Mouse (Mus musculus) gonadal fat pad, adult 2 months (tissue): ENCODE data around the gene Mpp2. TPM values are rescaled to one million over a fixed set of nuclear protein-coding genes. Genes with fewer than 3 reads are reported as not detected.

ENCODE experiments used
- DNase-seq: peaks from one replicate; pipeline ENCODE4 v3.0.0-alpha.2; 2012; ENCODE audit warnings: low read depth
- polyA plus RNA-seq: library from polyadenylated mRNA; depleted of rRNA; stranded (reverse); fragments of >200 nt; gene quantifications from 2 replicates; pipeline ENCODE4 v1.2.3, GENCODE M21; 2012

Mpp2 gene
- polyA plus RNA-seq, 1 experiment, result 54.0 TPM

DNA sequence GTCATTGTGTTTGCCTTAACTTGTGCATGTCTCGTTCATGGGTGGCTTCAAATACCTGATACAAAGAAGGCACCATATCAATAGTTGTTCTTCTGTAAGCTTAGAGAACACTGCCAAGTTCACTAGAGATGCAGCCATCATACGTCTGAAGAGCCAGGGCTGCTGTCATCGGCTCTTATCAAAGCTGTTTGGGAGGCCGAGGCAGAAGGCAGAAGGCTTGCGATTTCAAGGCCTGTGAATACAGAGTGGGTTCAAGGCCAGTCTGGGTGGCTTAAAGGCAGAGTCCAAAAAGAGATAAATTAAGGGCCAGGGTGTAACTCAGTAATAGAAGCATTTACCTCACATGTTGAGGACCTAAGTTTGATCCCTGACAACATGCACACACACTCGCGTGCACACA is 52.0 kb downstream of the Mpp2 start:
- DNase-seq, result no peak

DNA sequence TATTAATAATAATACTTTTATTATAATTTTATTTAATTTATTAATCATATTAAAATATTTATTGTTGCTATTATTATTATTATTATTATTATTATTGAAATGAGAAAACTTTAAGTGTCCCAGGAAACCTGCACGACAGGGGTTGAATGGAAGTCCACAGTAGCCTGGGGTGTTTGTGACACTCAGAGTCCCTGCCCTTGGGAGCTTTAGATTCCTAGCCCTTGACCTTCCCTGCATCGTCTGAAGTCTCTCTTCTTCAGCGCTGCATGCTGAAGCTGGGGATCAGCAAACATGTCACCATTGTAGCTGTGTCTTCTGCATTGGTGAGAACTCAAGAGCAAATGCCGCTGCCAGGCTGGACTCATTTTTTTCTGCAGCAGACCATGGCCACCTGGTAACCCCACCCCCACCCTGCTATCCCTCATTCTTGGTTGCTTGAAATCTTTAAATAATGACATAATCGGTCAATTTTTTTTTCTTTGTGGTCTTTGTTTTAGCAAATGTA is 52.8 kb downstream of the Mpp2 start:
- DNase-seq, result no peak

DNA sequence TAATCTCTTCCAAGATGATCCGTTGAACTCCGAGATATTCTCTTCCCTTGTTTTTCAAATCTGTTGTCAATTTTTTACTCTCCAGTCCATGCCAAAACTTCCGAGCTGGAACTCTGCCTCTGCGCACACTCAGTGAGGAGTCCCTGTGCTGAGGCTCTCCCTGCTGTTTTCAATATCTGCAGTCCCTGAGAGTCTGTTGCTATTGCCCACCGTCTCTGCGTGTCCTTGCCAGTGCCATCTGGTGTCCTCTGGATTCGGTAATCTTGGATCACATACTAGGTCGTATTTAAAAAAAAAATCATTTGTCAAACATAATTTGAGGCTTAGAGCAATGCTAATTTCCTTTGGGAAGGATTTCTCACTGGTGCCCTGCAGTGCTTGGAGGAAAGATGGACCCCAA is 53.4 kb downstream of the Mpp2 start:
- no peak for DNase-seq

DNA sequence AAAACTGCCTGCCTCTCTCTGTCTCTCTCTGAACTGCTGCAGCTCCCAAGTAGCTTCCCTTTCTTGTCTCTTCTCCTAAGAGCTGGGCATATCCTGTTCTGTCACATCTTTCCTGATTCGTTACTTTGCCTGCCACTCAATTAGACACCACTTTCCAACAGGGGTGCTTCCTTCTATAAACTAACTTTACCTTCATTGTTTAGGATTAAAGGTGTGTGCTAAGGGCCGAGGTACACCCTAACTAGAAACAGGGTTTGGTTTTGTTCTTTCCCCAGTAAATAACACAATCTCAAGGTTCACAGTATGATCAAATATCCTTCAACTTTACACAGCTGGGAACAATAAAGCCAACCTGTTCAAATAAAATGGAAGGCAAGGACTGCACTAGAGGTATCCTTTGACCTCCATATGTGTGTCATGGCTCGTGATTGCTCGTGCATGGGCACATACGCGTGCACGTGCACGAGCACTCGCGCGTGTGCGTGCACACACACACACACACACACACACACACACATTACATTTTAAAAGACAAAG is 55.2 kb downstream of the Mpp2 start:
- DNase-seq, result no peak

DNA sequence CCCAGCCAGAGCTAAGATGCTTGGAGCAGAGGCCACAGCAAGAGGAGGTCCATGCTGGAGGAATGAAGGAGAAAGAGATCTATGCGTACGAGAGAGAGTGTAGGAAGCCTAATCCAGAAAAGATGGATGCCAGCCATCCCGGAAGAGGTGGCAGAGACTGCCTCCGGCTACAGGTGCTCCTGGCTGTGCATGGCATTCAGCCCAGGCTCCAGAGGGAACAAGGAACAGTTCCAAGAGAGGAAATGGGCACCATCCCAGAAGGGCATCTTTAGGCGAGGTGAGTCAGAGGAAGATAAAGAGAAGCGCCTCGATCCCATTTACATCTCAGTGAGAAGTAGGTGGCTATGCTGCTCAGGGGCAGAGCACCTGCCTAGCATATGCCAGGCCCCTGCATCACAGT is 57.2 kb downstream of the Mpp2 start:
- no peak for DNase-seq

DNA sequence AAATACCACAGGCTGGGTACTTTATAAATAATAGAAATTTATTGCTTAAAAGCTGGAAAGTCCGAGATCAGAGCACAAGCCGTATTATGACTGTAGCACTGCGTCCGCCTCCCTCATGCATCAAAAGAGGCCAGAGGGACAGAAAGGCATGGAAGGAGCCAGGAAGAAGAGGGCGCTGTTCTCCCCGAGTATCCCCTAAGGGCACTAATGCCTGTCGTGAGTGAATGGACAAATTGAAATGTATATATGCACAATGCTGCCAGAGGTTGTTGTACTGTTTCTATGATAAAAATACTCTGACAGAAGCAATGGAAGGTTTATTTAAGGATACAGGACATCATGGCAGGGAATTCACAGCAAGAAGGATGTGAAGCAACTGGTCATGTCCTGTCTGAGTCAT is 58.3 kb downstream of the Mpp2 start:
- no peak for DNase-seq

DNA sequence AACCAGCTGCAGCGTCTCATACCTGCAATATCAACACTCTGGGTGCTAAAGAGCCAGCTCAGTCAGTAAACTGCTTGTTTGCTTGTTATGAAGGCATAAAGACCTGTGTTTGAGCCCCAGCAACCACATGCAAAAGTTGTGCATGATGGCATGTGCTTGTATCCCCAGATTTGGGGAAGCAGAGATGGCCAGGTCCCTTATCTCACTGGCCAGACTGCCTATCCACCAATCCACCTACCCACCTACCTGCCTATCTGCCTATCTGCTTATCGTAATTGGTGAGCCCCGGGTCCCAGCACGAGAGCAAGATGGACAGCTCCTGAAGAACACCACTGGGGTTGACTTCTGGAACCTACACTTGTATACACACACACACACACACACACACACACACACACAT is 59.0 kb downstream of the Mpp2 start:
- DNase-seq, result no peak

DNA sequence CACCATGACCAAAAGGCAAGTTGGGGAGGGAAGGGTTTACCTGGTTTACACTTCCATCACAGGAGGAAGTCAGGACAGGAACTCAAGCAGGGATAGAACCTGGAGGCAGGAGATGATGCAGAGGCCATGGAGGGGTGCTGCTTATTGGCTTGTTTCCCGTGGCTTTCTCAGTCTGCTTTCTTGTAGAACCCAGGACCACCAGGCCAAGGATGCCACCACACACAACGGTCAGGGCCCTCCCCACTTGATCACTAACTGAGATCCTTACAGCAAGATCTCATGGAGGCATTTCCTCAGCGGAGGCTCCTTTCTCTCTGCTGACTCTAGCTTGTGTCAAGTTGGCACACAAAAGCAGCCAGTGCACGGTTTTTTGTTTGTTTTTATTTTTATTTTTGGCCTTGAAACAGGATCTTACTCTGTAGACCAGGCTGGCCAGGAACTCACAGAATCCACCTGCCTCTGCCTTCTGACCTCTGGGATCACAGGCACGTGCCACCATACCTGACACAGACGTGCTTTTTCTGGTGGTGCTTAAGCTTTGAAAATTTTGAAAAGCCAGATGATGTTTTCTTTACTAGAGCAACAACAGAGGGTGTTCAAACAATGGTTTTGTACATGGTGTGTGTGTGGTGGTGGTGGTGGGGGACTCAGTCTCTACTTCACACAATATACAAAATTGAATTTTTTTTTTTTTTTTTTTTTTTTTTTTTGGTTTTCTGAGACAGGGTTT is 60.1 kb downstream of the Mpp2 start, which contains the start of gene Mpp3:
Gene Mpp3 (minus strand): TSS at position 375 of the 730 bp plus-strand sequence.
- DNase-seq, result no peak

DNA sequence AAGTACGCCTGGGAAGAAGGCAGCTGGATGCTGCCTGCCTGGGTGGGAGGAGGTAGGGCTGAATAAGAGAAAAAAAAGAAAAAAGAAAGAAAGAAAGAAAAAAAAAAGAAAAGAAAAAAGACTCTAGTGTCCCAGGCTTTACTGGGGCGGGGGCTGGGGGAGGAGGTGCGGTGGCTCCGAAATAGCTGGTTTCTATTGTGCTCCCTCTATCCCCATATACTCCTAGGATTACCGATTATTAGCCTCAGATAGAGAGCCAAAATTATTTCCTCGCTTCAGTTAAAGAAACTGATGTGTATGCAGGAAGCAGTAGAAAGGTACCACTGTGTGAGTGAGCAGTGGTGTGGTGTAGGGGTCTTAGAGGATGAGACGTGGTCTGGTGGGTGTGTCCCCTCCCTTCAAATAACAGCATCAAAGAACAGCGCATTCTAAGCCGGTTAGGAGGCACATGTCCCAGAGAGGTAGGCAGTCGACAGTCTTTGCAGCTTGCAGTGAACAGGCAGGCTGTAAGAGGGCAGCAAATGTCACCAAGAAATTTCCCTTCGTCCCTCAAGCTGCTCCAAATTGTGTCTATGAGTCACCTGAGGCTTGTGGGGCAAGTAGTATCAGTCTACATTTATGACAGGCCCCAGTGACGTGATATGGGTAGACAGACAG is 60.8 kb downstream of the Mpp2 start:
- no peak for DNase-seq

DNA sequence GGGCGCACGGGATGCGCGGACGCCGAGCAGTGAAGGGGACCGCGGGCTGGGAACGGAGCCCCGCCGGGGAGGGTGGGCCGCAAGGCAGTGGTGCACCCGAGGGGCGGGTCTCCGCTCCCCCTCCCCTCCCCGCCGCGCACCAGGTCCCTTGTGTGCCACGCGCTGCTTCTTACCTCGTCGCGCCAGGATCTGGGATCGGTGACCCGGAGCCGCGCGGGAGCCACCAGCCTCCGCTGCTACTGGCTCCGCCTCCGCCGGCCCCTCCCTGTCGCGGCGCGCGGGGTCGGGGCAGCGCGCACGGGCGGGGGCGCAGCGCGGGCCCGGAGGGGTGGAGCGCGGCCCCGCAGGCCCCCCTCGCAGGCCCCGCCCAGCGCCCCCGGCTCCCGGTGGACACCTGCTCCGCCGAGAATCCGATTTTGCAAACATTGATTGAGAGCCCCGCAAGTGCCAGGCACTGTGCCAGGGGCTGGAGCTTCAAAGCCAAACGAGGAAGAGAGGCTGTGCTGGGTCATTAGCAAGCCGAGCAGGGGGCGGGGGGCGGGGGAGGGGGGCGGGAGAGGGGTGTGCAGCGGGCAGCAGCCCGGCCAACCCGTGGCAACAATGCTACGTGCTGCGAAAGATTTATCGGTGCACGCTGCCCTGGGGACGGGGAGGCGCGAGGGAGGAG is 61.5 kb downstream of the Mpp2 start:
- no peak for DNase-seq

DNA sequence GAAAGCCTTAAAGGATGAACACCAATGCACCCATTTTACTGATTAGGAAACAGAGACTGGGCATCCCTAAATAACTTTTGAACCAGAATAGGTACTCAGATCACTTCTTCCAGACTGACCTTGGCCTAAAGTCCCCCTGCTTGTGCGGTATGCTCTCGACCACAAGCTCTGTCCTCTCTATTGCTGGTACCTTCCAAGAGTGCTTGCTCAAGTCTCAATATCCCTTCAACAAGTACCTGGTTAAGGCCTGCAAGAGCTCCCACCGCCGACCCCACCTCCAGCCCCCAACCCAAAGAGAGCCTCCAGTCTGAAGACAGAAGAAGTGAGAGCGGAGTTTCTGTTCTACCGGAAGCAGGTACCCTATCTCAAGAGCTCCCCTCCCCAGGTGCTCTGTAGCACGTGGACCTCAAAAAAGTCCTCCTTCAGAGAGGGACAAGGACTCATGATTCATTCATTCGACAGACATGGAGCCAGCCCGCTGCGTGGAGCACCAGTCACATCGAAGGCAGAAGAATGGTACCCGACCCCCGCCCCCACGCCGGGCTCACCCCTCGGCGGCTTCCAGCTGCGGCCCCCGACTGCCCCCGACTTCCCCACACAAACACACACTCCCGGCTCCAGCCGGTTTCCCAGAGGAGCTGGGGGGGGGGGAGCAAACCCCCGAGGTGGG is 62.2 kb downstream of the Mpp2 start:
- DNase-seq, result no peak

DNA sequence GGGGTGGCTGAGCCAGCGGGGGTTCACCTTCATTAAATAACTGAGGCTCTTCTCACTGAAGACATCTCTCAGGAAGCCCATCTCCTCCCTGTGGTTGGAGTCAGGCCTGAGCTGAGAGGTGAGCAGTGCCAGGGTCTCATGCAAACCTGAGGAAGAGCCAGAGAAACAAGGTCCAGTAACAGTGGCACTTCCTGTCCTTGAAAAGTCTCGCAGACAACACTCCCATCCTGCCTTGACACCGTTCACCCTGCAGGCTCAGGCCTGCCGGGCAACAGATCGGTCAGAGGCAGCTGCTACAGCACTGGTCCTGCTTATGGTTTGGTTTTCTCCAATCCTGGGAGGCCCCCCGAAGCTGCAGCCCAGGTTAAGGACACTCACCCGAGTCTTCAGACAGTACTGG is 63.0 kb downstream of the Mpp2 start:
- no peak for DNase-seq

DNA sequence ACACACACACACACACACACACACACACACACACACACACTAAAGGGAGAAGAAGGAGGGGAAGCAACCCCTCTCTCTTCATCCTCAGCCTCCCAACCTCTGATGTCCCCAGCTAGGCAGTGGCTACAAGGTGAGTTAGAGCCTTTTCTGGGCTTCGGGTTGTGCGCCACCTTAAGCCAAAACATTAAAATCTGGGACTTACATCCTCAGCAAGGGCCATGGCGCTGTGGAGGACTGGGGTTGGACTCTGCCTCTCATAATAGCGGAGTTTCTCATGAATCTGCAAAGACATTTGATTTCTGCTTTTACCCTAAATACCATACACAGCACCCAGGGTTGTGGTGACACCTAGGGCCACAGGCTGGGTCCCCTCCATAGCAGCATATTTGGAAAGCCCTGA is 63.4 kb downstream of the Mpp2 start:
- DNase-seq, result no peak

DNA sequence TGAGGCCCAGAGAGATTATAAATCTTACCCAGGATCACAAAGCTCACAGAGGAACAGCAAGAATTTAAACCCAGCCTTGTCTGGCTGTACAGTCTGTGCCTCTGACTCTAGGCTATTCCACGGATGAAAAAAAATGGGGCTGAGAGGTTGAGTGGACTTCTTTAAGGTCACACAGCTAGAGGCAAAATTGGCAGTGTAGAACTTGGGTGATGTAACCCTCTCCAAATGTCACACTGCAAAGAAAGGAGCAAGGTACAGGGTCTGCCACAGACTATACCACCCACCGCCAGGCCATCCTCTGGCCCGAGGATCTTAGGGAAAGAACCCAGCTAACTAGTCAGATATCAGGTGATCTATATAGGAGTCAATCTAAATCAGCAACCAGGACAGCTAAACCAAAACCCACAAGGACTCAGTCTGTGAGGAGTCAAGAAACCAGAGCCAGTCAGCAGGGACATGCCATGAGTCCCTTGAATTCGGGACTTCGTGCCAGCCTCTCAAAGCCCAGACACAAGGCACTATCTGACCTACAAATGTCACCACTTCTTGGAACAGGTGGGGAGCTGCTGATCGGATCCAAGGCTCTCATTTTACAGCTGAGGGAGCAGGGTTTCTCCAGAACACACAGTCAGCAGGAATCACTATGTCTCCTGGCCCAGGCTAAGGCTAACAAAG is 64.1 kb downstream of the Mpp2 start:
- DNase-seq, result no peak

DNA sequence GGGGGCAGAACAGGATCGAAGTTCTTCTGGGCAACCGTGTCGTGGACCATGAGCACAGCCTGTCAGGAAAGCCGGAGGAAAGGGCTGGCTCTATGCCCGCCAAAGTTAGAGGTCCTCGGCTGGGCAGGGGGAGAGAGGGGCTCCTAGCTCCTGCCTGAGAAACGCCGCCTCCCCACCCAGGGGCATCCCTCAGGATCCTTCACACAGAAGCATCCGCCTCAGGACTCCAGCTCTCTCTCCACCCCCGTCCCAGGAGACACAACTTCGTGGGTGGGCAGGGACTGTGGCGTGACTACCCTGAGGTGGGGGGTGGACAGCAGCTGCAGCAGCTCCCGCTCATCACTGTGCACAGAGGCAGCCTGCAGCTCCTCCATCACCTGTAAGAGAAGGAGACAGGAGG is 64.9 kb downstream of the Mpp2 start:
- DNase-seq, result no peak

DNA sequence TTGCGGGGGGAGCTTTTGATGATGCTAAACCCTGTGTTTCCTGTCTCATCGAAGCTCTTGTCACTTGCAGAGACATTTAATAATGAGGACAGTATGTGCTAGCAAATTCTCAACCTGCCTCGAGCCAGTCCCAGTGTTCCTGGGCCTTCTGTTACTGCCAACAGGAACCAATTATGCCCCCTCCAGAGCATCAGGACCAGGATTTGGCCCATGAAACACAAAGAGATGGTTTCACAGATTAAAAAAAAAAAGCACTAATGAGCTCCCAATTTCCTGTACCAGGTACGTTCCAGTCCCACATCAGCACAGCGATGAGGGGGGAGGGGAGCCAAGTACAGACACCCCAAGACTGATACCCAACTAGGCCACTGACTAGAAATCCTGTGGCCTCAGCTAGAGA is 67.1 kb downstream of the Mpp2 start:
- no peak for DNase-seq

DNA sequence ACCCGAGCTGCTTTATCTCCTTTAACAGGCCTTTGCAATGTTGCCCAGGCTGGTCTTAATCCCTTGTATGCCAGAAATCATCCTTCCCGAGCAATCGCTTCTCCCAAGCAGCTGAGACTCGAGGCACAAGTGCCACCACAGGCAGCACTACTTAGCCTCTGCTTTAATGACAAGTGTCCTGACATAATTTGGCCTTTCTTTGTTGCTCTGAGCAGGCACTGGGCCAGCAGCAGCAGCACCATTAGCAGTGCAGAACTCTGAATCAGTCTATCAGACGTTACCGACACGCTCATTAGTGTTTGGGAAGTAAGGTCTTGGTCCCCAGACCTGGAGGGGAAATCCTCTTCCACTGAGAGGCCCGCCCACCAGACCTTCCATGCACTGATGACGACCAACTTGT is 68.6 kb downstream of the Mpp2 start:
- DNase-seq, result no peak

DNA sequence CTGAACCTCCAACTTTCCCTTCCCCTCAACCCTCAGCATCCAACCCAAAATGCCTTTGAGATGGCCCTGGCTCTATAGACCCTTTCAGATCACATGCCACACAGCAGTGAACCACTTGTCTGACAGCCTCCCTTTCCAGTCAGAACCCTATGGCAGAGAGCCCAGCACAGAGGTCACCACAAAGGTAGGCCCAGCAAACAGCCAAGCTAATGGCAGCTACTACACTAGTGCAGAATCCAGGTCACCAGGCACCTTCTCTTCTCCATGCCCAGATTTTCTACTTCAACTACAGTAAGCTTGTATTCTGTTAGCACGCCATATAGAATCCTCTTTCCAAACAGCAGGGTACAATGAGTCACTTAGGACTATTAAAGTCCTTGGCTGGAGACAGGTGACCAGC is 72.2 kb downstream of the Mpp2 start:
- DNase-seq, result no peak

DNA sequence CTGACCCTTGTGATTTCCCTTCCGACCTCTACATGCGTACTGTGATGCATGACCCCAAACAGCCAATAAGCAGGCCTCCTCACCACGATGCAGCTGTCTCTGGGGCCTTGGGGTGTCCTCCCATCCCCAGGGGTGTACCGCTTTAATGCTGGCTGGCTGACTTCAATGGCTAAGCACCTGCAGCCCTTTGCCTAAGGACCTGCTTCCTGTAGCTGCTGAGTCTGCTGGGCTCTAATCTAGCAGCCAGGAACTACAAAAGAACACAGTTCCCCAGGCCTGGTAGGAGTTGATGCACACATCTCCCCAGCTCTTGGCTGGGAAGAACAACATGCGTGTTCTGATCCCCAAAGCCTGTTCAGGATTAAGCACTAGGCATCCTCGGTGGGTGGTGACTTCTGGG is 72.8 kb downstream of the Mpp2 start:
- no peak for DNase-seq

DNA sequence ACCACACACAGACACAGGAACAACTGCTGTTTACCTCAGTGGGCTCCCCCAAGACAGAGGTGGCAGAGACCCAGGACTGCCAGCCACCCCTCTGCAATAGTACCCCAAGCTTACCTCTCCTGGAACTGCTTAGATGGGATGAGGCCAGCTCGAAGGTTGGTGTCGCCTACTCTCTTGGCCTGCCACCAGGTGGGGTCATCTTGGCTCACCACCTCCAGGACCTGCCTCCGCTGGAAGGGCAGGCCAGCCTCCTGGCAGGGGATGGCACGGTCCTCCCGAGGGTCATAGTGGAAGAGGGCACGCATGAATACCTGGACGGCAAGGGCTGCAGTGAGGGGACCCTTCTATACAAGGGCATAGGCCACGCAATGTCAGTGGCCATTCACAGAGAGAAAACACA is 75.1 kb downstream of the Mpp2 start:
- no peak for DNase-seq

DNA sequence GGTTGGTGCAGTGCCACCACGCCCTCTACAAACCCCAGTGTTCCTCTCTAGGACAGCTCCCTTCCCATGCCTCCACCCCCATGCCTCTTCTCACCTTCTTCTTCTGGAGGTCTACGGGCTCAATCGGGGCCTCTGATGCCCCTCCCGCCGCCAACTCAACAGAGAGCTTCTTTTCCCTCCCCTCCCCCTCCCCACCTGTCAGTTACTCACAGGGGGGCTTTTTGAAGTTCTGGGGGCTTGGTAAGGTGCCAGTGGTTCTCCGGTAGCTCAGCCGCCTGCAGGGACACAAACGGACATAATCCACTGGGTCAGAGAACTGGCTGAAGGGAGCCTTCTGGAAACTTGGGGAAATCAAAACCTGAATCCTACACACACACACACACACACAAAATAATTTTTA is 76.8 kb downstream of the Mpp2 start:
- no peak for DNase-seq

DNA sequence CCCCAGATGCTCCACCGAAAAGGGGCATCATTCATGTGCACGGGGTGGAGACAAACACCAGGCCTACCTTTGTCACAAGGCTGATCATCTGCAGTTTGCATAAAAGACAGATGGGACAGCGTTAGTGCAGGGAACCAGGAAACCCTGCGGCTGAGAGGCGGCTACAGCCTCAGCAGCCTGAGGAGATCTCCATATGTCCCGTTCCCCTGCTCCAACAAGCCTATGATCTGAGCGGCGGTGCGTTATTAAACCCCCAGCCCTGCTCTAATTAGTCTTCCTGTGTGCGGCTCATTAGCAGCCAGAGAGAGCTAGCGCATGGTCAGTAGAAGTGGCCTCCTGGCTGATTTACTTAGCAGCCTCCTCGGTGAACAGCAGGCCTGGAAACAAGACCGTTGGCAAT is 78.2 kb downstream of the Mpp2 start:
- no peak for DNase-seq
